Mouse (Mus musculus): ENCODE data around the gene Fzr1. TPM values are rescaled to one million over a fixed set of nuclear protein-coding genes. Genes with fewer than 3 reads are reported as not detected.

Fzr1 gene
- total and polyA plus RNA-seq, 3 experiments: 33.1 to 75.4 (median 44.5) TPM

DNA sequence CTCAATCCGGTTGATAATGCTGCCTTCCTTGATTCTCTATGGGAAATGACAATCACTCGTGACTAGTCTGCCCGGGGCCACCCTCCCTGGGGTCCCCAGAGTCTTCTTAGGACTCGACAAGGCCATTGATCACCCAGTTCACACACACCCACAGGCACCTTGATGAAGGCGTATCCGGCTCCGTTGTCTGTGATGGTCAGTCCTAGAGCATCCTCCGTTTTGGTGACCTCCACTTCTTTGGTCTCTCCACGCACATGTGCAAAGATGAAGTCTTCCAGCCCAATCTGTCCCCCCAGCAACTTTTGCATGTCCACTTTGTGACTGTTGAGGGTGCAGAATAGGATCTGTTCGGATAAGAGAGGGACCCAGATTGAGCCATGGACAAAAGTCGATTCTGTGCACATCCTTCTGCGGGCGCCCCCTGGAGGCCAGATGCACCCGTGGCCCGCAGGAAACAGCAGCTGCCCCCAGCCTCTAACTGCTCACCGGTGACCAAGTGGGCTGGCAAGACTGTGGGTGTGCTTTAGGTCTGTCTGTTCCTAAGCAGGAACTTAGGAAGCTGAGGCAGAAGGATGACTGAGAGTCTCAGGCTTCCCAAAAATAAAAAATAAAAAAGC is 36.9 kb downstream of the Fzr1 start:
- H3K79me2 ChIP-seq (replicated peaks; ENCODE audit: control insufficient read depth, extremely low read depth, insufficient read depth, poor library complexity, severe bottlenecking): no peaks in the 10 kb centered on the region
- H3K27ac ChIP-seq (ENCODE audit: insufficient read depth, low read depth): no peak overlapping the region
- TF ChIP-seq CTCF (conservative IDR thresholded peaks at IDR 0.05 in 1 of 2, IDR thresholded peaks at IDR 0.05 in 1 of 2; ENCODE audit: low read depth in 2 of 2, low read length in 2 of 2): peak; percentile 50 to 80
- TF ChIP-seq MYC (IDR thresholded peaks at IDR 0.05; ENCODE audit: low read depth, low read length): no peak
- TF ChIP-seq POLR2A (IDR thresholded peaks at IDR 0.05; ENCODE audit: low read depth, low read length): no peak
- peak; percentile 63 for TF ChIP-seq SMC3 (IDR thresholded peaks at IDR 0.05; ENCODE audit: low read depth, low read length)
- no peak for TF ChIP-seq JUN (IDR thresholded peaks at IDR 0.05; ENCODE audit: insufficient read depth, low read depth, low read length)
- TF ChIP-seq EP300 (IDR thresholded peaks at IDR 0.05; ENCODE audit: low read length): no peak
- TF ChIP-seq RAD21 (IDR thresholded peaks at IDR 0.05; ENCODE audit: low read depth, low read length): peak; percentile 25
- peak; percentile 58 for DNase-seq (ENCODE audit: extremely low read depth)
- H3K9ac ChIP-seq (ENCODE audit: insufficient read depth, low read depth): no peak overlapping the region
- no peaks in the 10 kb centered on the region for H3K9me3 ChIP-seq (replicated peaks; ENCODE audit: low read length)
- peaks cover 0 to 25% of the 10 kb centered on the region in 2 experiments; a peak in 2 of 4 replicates for H3K4me1 ChIP-seq (ENCODE audit: control insufficient read depth in 1 of 2, insufficient read depth in 2 of 2)
- H3K4me3 ChIP-seq (replicated peaks in 1 of 3; ENCODE audit: low read depth in 2 of 3, low read length in 2 of 3, poor library complexity in 1 of 3): no peak overlapping the region
- peaks cover 27% of the 10 kb centered on the region for H3K27me3 ChIP-seq (replicated peaks)
- no peak overlapping the region for H3K4me2 ChIP-seq (ENCODE audit: insufficient read depth, low read depth, poor library complexity, severe bottlenecking)
- dilution Hi-C loops (cut with MboI; ENCODE audit: extremely low pct_ligation_motif_present, extremely low pct_unique_long_range_greater_than_20kb, low sequenced_read_pairs) (no loop called here), in situ Hi-C loops (cut with MboI; ENCODE audit: low pct_ligation_motif_present, low pct_unique_long_range_greater_than_20kb, low sequenced_read_pairs) (loop anchor here (5.0 kb wide), 1 partner anchor 49 kb away; the partner anchor contains the start of genes Pip5k1c and Tjp3)
- H3K36me3 ChIP-seq (replicated peaks in 1 of 2; ENCODE audit: control insufficient read depth in 1 of 2, insufficient read depth in 1 of 2, low read length in 1 of 2): peaks cover 1 to 13% of the 10 kb centered on the region in 2 experiments

DNA sequence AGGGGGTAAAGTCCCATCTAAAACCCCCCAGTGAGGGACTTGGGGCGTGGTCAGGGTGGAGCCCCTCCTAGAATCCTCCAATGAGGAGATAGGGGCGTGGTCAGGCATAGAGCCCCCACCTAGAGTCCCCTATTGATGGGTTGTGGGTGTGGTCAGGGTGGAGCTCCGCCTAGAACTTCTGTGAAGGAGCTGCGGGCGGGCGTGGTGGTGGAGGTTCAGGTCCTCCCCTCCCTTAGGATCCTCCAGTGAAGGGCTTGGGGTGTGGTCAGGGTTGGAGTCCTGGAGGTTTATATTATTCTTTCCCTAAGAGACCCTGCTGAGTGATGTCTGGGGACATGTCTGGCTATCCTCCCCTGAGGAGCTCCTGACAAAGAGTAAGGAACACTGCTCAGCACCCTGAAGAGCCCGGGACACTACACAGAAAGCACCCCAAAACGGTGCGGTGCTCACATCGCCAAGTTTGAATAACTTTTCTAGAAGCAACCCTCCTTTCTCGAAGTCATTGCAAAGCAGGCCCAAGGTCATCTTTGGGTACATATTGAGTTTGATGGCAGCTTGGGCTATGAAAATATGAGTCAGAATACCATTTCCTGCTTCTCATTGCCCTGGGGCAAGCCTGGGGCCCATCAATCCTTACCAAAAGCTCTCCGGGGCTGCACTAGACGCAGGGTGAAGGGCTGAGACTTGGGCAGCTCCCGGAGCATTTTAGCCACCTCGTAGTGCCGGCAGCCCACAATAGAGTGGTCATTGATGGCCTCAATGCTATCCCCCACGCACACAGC is 37.6 kb downstream of the Fzr1 start:
- dilution Hi-C loops (cut with MboI; ENCODE audit: extremely low pct_ligation_motif_present, extremely low pct_unique_long_range_greater_than_20kb, low sequenced_read_pairs) (no loop called here), in situ Hi-C loops (cut with MboI; ENCODE audit: low pct_ligation_motif_present, low pct_unique_long_range_greater_than_20kb, low sequenced_read_pairs) (loop anchor here (5.0 kb wide), 1 partner anchor 48 kb away; the partner anchor contains the start of genes Pip5k1c and Tjp3)
- no peak for DNase-seq (ENCODE audit: extremely low read depth)
- no peak overlapping the region for H3K4me2 ChIP-seq (ENCODE audit: insufficient read depth, low read depth, poor library complexity, severe bottlenecking)
- no peaks in the 10 kb centered on the region for H3K9me3 ChIP-seq (replicated peaks; ENCODE audit: low read length)
- no peaks in the 10 kb centered on the region for H3K79me2 ChIP-seq (replicated peaks; ENCODE audit: control insufficient read depth, extremely low read depth, insufficient read depth, poor library complexity, severe bottlenecking)
- no peak overlapping the region for H3K27ac ChIP-seq (ENCODE audit: insufficient read depth, low read depth)
- peaks cover 27% of the 10 kb centered on the region for H3K27me3 ChIP-seq (replicated peaks)
- peaks cover 0 to 6% of the 10 kb centered on the region in 2 experiments for H3K36me3 ChIP-seq (replicated peaks in 1 of 2; ENCODE audit: control insufficient read depth in 1 of 2, insufficient read depth in 1 of 2, low read length in 1 of 2)
- H3K9ac ChIP-seq (ENCODE audit: insufficient read depth, low read depth): no peak overlapping the region
- TF ChIP-seq TCF12 (IDR thresholded peaks at IDR 0.05; ENCODE audit: low read depth, low read length) (no peak), SIN3A (IDR thresholded peaks at IDR 0.05; ENCODE audit: low read length) (no peak), NRF1 (IDR thresholded peaks at IDR 0.05; ENCODE audit: low read depth, low read length) (no peak), IRF4 (IDR thresholded peaks at IDR 0.05; ENCODE audit: low read depth, low read length) (no peak), CTCF (conservative IDR thresholded peaks at IDR 0.05 in 1 of 2, IDR thresholded peaks at IDR 0.05 in 1 of 2; ENCODE audit: low read depth in 2 of 2, low read length in 2 of 2) (no peak), SMC3 (IDR thresholded peaks at IDR 0.05; ENCODE audit: low read depth, low read length) (no peak), USF2 (conservative IDR thresholded peaks at IDR 0.05; ENCODE audit: low read depth, low read length) (no peak), MAX (IDR thresholded peaks at IDR 0.05; ENCODE audit: low read length) (no peak), JUN (IDR thresholded peaks at IDR 0.05; ENCODE audit: insufficient read depth, low read depth, low read length) (no peak), ZMIZ1 (IDR thresholded peaks at IDR 0.05; ENCODE audit: low read depth, low read length) (no peak), RCOR1 (conservative IDR thresholded peaks at IDR 0.05; ENCODE audit: low read depth, low read length) (no peak), MXI1 (IDR thresholded peaks at IDR 0.05; ENCODE audit: low read depth, low read length) (no peak)
- H3K4me3 ChIP-seq (replicated peaks in 1 of 3; ENCODE audit: low read depth in 2 of 3, low read length in 2 of 3, poor library complexity in 1 of 3): no peak overlapping the region
- H3K4me1 ChIP-seq (ENCODE audit: control insufficient read depth in 1 of 2, insufficient read depth in 2 of 2): peaks cover 0 to 25% of the 10 kb centered on the region in 2 experiments; a peak in 2 of 4 replicates
